Mouse (Mus musculus) myocyte (in vitro differentiated cells): ENCODE data around the gene Tex14. TPM values are rescaled to one million over a fixed set of nuclear protein-coding genes. Genes with fewer than 3 reads are reported as not detected.
"Not testable (repeated sequence)": the region's sequence is repeated elsewhere in the genome, so short reads cannot be mapped to it uniquely, and the experiment has no call there.

Experiments used
- H3K27me3 ChIP-seq: one replicate; pipeline ENCODE4 v1.6.1; 2011; ENCODE audit not compliant: control insufficient read depth, insufficient read depth, insufficient read length
- H3K36me3 ChIP-seq: one replicate; pipeline ENCODE4 v1.6.1; 2011; ENCODE audit not compliant: control insufficient read depth, insufficient read depth
- H3K4me2 ChIP-seq: one replicate; pipeline ENCODE4 v1.6.1; 2011; ENCODE audit warnings: low read depth, control low read depth
- H3K4me3 ChIP-seq: one replicate; pipeline ENCODE4 v1.5.1; 2011; ENCODE audit warnings: mild to moderate bottlenecking, control low read depth, moderate library complexity
- H3K79me2 ChIP-seq: one replicate; pipeline ENCODE4 v1.6.1; 2011; ENCODE audit not compliant: control insufficient read depth, insufficient read depth
- H3ac ChIP-seq: one replicate; pipeline ENCODE4 v1.6.1; 2011; ENCODE audit not compliant: control insufficient read depth, insufficient read length
- CEBPB ChIP-seq: IDR thresholded peaks from 2 replicates; pipeline ENCODE4 v1.6.1; 2011; ENCODE audit warnings: mild to moderate bottlenecking, moderate library complexity; ENCODE audit not compliant: poor library complexity, insufficient read depth, severe bottlenecking
- E2F4 ChIP-seq: IDR thresholded peaks from one replicate; pipeline ENCODE4 v1.6.1; 2011; ENCODE audit warnings: mild to moderate bottlenecking, control low read depth, moderate library complexity; ENCODE audit not compliant: insufficient read depth
- MAX ChIP-seq: IDR thresholded peaks from one replicate; pipeline ENCODE4 v1.6.1; 2011; ENCODE audit warnings: low read depth, mild to moderate bottlenecking, control low read depth
- MYOD1 ChIP-seq, 3 experiments: IDR thresholded peaks; one replicate each; pipeline ENCODE4 v1.6.1; 2011; ENCODE audit warnings: control low read depth in 2 of 3, low read depth in 2 of 3, mild to moderate bottlenecking in 2 of 3, moderate library complexity in 1 of 3; ENCODE audit not compliant: insufficient read length in 2 of 3, control insufficient read depth in 1 of 3
- MYOG ChIP-seq, 3 experiments: IDR thresholded peaks; one replicate each; pipeline ENCODE4 v1.6.1; 2011; ENCODE audit warnings: control low read depth in 2 of 3, low read depth in 2 of 3, mild to moderate bottlenecking in 2 of 3; ENCODE audit not compliant: insufficient read length in 2 of 3, control insufficient read depth in 1 of 3, insufficient read depth in 1 of 3
- POLR2A ChIP-seq: IDR thresholded peaks from one replicate; pipeline ENCODE4 v1.6.1; 2011; ENCODE audit warnings: low read depth, mild to moderate bottlenecking, control low read depth, moderate library complexity; ENCODE audit not compliant: insufficient read length
- POLR2AphosphoS2 ChIP-seq: IDR thresholded peaks from one replicate; pipeline ENCODE4 v1.6.1; 2011; ENCODE audit warnings: low read depth, control low read depth; ENCODE audit not compliant: insufficient read length
- REST ChIP-seq: IDR thresholded peaks from one replicate; pipeline ENCODE4 v1.6.1; 2011; ENCODE audit warnings: mild to moderate bottlenecking, control low read depth, moderate library complexity; ENCODE audit not compliant: insufficient read depth, insufficient read length
- SRF ChIP-seq: IDR thresholded peaks from one replicate; pipeline ENCODE4 v1.6.1; 2011; ENCODE audit warnings: low read depth; ENCODE audit not compliant: control insufficient read depth, insufficient read length
- TCF12 ChIP-seq: IDR thresholded peaks from one replicate; pipeline ENCODE4 v1.6.1; 2011; ENCODE audit warnings: mild to moderate bottlenecking, control low read depth; ENCODE audit not compliant: poor library complexity, insufficient read depth, severe bottlenecking
- TCF3 ChIP-seq: IDR thresholded peaks from one replicate; pipeline ENCODE4 v1.6.1; 2011; ENCODE audit warnings: low read depth, control low read depth; ENCODE audit not compliant: insufficient read length
- USF1 ChIP-seq: IDR thresholded peaks from one replicate; pipeline ENCODE4 v1.6.1; 2011; ENCODE audit warnings: low read depth, mild to moderate bottlenecking, control low read depth, moderate library complexity
- polyA plus RNA-seq: library from polyadenylated mRNA; unstranded; fragments of >200 nt; fragmentation: generic; extraction: Trizol; gene quantifications from one replicate; pipeline ENCODE4 v1.2.1, GENCODE M21; 2012; ENCODE audit warnings: missing spikeins

Tex14 gene
- polyA plus RNA-seq, 1 experiment = 0.13 TPM

GRCm38 (mm10) chr11:87446159-87446558, 41.3 kb downstream of the Tex14 start:
- no peaks in the 10 kb centered on the region for H3K79me2 ChIP-seq
- TF ChIP-seq POLR2AphosphoS2 = no peak
- no peak for TF ChIP-seq REST
- no peak for TF ChIP-seq USF1
- no peak for TF ChIP-seq CEBPB
- TF ChIP-seq MYOD1 (IDR thresholded peaks at IDR 0.05; ENCODE audit: control insufficient read depth in 1 of 3, insufficient read length in 2 of 3, low read depth in 2 of 3) = no peak
- no peak for TF ChIP-seq MYOG (IDR thresholded peaks at IDR 0.05; ENCODE audit: control insufficient read depth in 1 of 3, insufficient read depth in 1 of 3, insufficient read length in 2 of 3, low read depth in 2 of 3)
- no peak for TF ChIP-seq TCF3
- TF ChIP-seq SRF = no peak
- no peak for TF ChIP-seq MAX
- TF ChIP-seq TCF12 = no peak
- TF ChIP-seq POLR2A = no peak
- no peak for TF ChIP-seq E2F4
- H3K4me2 ChIP-seq = no peak overlapping the region
- H3K4me3 ChIP-seq = no peak overlapping the region
- no peak overlapping the region for H3ac ChIP-seq
- H3K27me3 ChIP-seq = no peaks in the 10 kb centered on the region
- H3K36me3 ChIP-seq = no peaks in the 10 kb centered on the region

GRCm38 (mm10) chr11:87447429-87447828, 42.6 kb downstream of the Tex14 start:
- H3K4me2 ChIP-seq = peak overlapping the region; percentile 87

GRCm38 (mm10) chr11:87448081-87448475, 43.2 kb downstream of the Tex14 start:
- H3K36me3 ChIP-seq, H3K79me2 ChIP-seq, H3K27me3 ChIP-seq, H3ac ChIP-seq: not testable (repeated sequence)
- Histone ChIP-seq H3K4me2 (peak overlapping the region; percentile 87), H3K4me3 (peak overlapping the region; percentile 13)
- TF ChIP-seq POLR2A = peak; percentile 50

More at GRCm38 (mm10) chr11:87447429-87447828, 42.6 kb downstream of the Tex14 start:
- Histone ChIP-seq H3ac (no peak overlapping the region), H3K79me2 (no peaks in the 10 kb centered on the region), H3K36me3 (no peaks in the 10 kb centered on the region), H3K27me3 (no peaks in the 10 kb centered on the region), H3K4me3 (peak overlapping the region; percentile 13)
- TF ChIP-seq CEBPB = no peak
- no peak for TF ChIP-seq POLR2AphosphoS2
- TF ChIP-seq MYOD1 (IDR thresholded peaks at IDR 0.05; ENCODE audit: control insufficient read depth in 1 of 3, insufficient read length in 2 of 3, low read depth in 2 of 3) = no peak
- no peak for TF ChIP-seq SRF
- no peak for TF ChIP-seq MAX
- TF ChIP-seq USF1 = no peak
- no peak for TF ChIP-seq TCF3
- TF ChIP-seq MYOG (IDR thresholded peaks at IDR 0.05; ENCODE audit: control insufficient read depth in 1 of 3, insufficient read depth in 1 of 3, insufficient read length in 2 of 3, low read depth in 2 of 3) = no peak
- no peak for TF ChIP-seq E2F4
- no peak for TF ChIP-seq POLR2A

GRCm38 (mm10) chr11:87448476-87449199, 43.8 kb downstream of the Tex14 start:
- H3K4me3 ChIP-seq = peak overlapping the region; percentile 13
- not testable (repeated sequence) for H3K4me2 ChIP-seq
- TF ChIP-seq POLR2AphosphoS2 (peak; percentile 63), MAX (peak; percentile 56), POLR2A (peak; percentile 55), USF1 (peak; percentile 85)

GRCm38 (mm10) chr11:87449200-87449547, 44.3 kb downstream of the Tex14 start:
- Histone ChIP-seq H3K27me3 (no peaks in the 10 kb centered on the region), H3K4me2 (no peak overlapping the region), H3ac (no peak overlapping the region), H3K79me2 (no peaks in the 10 kb centered on the region), H3K36me3 (no peaks in the 10 kb centered on the region), H3K4me3 (no peak overlapping the region)
- no peak for TF ChIP-seq CEBPB
- no peak for TF ChIP-seq POLR2AphosphoS2
- TF ChIP-seq TCF12 = no peak
- no peak for TF ChIP-seq MYOG (IDR thresholded peaks at IDR 0.05; ENCODE audit: control insufficient read depth in 1 of 3, insufficient read depth in 1 of 3, insufficient read length in 2 of 3, low read depth in 2 of 3)

More at GRCm38 (mm10) chr11:87448476-87449199, 43.8 kb downstream of the Tex14 start:
- not testable (repeated sequence) for H3K79me2 ChIP-seq, H3K27me3 ChIP-seq, H3K36me3 ChIP-seq, H3ac ChIP-seq

GRCm38 (mm10) chr11:87449847-87450246, 45.0 kb downstream of the Tex14 start:
- H3ac ChIP-seq, H3K27me3 ChIP-seq, H3K4me3 ChIP-seq, H3K79me2 ChIP-seq, H3K36me3 ChIP-seq, H3K4me2 ChIP-seq: not testable (repeated sequence)

- not testable (repeated sequence) for H3K27me3 ChIP-seq, H3ac ChIP-seq, H3K79me2 ChIP-seq, H3K4me3 ChIP-seq, H3K36me3 ChIP-seq, H3K4me2 ChIP-seq
Measured at GRCm38 (mm10) chr11:87452779-87453178, 47.9 kb downstream of the Tex14 start.
